Mouse (Mus musculus) forebrain, embryonic 11.5 days (tissue): Measurements from ENCODE around the gene Rab11b. TPM values are rescaled to one million over a fixed set of nuclear protein-coding genes. Genes with fewer than 3 reads are reported as not detected.
"Not testable (repeated sequence)": the region's sequence is repeated elsewhere in the genome, so short reads cannot be mapped to it uniquely, and the experiment has no call there.

ENCODE experiments used
- ATAC-seq: fragments of 200-750 bp; cut with Nextera tagmentation; replicated peaks from 2 replicates; pipeline ENCODE4 v1.8.0; 2017; ENCODE audit warnings: moderate TSS enrichment; ENCODE audit not compliant: low FRiP score
- DNase-seq: peaks from one replicate; pipeline ENCODE4 v3.0.0-alpha.2; 2017; ENCODE audit warnings: low spot score
- H3K27ac ChIP-seq: fragments of 300-500 bp; sonication (generic); 2 replicates; pipeline ENCODE4 v1.5.1; 2014; ENCODE audit warnings: low read depth, low read length
- H3K27me3 ChIP-seq: fragments of 300-500 bp; sonication (generic); 2 replicates; pipeline ENCODE4 v1.6.1; 2014; ENCODE audit warnings: mild to moderate bottlenecking, low read length, mixed read lengths; ENCODE audit not compliant: control insufficient read depth, insufficient read depth
- H3K36me3 ChIP-seq: fragments of 300-500 bp; sonication (generic); 2 replicates; pipeline ENCODE4 v1.6.1; 2014; ENCODE audit warnings: mild to moderate bottlenecking, low read length, moderate library complexity, mixed read lengths; ENCODE audit not compliant: control insufficient read depth, insufficient read depth
- H3K4me1 ChIP-seq: fragments of 300-500 bp; sonication (generic); replicated peaks from 2 replicates; pipeline ENCODE4 v1.6.1; 2014; ENCODE audit warnings: low read length, mixed read lengths; ENCODE audit not compliant: control insufficient read depth, insufficient read depth
- H3K4me2 ChIP-seq: fragments of 300-500 bp; sonication (generic); 2 replicates; pipeline ENCODE4 v1.6.1; 2014; ENCODE audit warnings: low read depth, mild to moderate bottlenecking, low read length, moderate library complexity, mixed read lengths; ENCODE audit not compliant: severe bottlenecking
- H3K4me3 ChIP-seq: fragments of 300-500 bp; sonication (generic); 2 replicates; pipeline ENCODE4 v1.5.1; 2014; ENCODE audit warnings: low read depth, low read length
- H3K9ac ChIP-seq: fragments of 300-500 bp; sonication (generic); 2 replicates; pipeline ENCODE4 v1.6.1; 2014; ENCODE audit warnings: low read length
- H3K9me3 ChIP-seq: fragments of 300-500 bp; sonication (generic); 2 replicates; pipeline ENCODE4 v1.6.1; 2016; ENCODE audit warnings: low read length, mixed read lengths; ENCODE audit not compliant: control insufficient read depth
- WGBS: fragments of 180-500 bp; shearing (Covaris S2); extraction: QIAGEN DNeasy Blood & Tissue Kit; methylation state at CpG from one replicate; pipeline ENCODE4 v1.1.7; 2014; 5-methylcytosine and 5-hydroxymethylcytosine counted together
- polyA plus RNA-seq: library from polyadenylated mRNA; unstranded; fragments of >200 nt; fragmentation: Nextera tagmentation; extraction: Ambion mirVana; gene quantifications from 2 replicates; pipeline ENCODE4 v1.2.1, GENCODE M21; 2014

Rab11b gene
- polyA plus RNA-seq, 1 experiment from 2014 or later = 330 TPM

DNA sequence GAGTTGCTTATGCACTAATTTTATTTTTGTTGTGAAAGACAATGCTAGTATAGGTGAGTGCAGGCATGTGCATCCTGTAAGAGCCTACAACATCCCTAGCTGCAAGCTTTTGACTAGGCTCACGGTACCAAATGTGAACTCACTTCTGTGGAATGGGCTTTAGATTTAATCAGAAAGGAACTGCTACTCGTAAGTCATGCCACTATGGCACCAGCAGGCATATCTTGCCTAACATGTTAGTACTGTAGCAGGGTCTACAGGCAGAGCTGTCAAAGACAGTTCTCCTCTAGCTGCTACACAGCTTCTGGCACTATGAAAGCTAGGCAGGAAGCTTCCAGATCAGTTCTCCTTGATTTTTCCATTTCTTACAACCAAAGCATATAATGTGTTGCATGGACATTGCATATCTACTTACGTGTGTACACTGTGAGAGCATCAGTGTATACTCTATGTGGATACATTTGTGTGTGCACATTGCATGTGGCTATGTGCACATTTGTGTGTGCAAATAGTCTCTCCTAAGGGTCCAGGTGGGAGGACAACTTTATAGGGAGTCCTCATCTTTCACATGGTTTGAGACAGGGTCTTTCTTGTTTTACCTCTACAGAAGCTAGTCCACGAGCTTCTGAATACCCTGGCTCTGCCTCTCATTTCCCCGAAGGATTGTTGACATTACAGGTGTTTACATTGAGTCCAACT lies 15.5 kb downstream of the Rab11b start:
- Histone ChIP-seq H3K9me3 (no peaks in the 10 kb centered on the region), H3K4me1 (no peaks in the 10 kb centered on the region), H3K27me3 (no peaks in the 10 kb centered on the region), H3K27ac (no peak overlapping the region), H3K4me2 (no peak overlapping the region), H3K36me3 (peaks cover 12% of the 10 kb centered on the region), H3K4me3 (no peak overlapping the region), H3K9ac (no peak overlapping the region)
- WGBS = 92% methylated on average over 5 of the region's 5 CpGs
- ATAC-seq = no peak
- DNase-seq = no peak

DNA sequence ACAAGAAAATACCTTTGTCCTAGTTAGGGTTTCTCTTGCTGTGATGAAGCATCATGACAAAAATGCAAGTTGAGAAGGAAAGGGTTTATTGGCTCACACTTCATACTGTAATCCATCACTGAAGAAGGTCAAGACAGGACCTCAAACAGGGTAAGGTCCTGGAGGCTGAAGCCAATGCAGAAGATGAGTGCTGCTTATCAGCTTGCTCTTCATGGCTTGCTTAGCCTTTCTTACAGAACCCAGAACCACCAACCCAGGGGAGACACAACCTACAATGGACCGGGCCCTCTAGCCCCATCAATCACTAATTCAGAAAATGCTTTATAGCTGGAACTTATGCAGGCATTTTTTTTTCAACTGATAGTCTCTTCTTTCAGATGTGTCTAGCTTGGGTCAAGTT lies 17.9 kb downstream of the Rab11b start:
- Histone ChIP-seq H3K4me1 (no peaks in the 10 kb centered on the region), H3K9ac (no peak overlapping the region), H3K36me3 (peaks cover 8% of the 10 kb centered on the region), H3K27ac (no peak overlapping the region), H3K4me3 (no peak overlapping the region), H3K4me2 (no peak overlapping the region), H3K27me3 (no peaks in the 10 kb centered on the region), H3K9me3 (no peaks in the 10 kb centered on the region)
- DNase-seq (no peak), ATAC-seq (no peak)
- 94% methylated on average over 1 of the region's 1 CpGs for WGBS

DNA sequence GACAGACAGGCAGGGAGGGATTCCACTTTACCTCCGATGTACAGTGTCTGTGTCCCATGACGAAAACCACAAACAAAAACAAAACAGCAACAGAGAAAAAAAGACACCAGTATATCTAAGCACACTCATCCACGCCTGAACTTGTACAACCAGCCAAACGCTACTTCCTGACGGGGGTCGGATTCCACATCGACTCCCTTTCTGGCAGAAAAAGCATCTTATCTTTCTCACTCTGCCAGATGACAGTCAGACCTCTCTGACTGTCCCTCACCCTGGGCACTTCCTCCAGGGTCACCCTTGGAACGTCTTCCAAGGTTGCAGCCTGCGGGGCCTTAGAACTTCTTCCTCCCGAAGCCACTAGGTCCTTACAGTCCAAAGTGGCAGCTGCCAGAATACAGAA lies 26.8 kb downstream of the Rab11b start:
- H3K36me3 ChIP-seq, H3K27me3 ChIP-seq, H3K9me3 ChIP-seq, ATAC-seq, H3K4me3 ChIP-seq, H3K9ac ChIP-seq, H3K4me2 ChIP-seq, H3K27ac ChIP-seq, H3K4me1 ChIP-seq, DNase-seq: not testable (repeated sequence)
- 87% methylated on average over 10 of the region's 10 CpGs for whole genome bisulfite sequencing

DNA sequence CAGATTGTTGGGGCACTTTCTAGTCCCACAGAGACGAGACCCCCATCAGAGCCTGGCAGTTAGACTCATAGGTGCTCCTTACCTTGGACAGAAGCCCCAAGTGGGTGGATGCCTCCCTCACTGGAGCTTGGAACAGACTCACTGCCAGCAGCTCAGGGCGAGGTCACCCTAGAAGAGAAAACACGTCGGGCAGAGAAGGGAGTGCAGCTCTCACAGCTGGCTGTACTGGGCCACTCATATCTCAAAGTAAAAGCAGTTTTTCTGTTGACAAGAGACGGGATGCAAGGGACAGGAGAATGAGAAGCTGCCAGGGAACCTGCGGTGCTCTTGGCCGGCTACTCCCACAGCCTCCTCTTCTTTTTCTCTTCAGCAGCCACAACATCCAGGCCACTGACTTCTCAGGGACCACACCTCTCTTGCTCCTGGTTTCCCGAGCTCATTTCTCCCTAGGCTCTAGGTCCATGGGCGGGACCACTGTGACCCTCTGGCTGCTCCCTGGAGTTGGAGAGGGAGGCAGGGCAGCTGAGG lies 27.7 kb downstream of the Rab11b start:
- not testable (repeated sequence) for H3K36me3 ChIP-seq, H3K4me2 ChIP-seq, H3K9me3 ChIP-seq, H3K9ac ChIP-seq, H3K4me3 ChIP-seq, H3K27ac ChIP-seq, H3K27me3 ChIP-seq, ATAC-seq, H3K4me1 ChIP-seq, DNase-seq
- WGBS = 79% methylated on average over 9 of the region's 9 CpGs

DNA sequence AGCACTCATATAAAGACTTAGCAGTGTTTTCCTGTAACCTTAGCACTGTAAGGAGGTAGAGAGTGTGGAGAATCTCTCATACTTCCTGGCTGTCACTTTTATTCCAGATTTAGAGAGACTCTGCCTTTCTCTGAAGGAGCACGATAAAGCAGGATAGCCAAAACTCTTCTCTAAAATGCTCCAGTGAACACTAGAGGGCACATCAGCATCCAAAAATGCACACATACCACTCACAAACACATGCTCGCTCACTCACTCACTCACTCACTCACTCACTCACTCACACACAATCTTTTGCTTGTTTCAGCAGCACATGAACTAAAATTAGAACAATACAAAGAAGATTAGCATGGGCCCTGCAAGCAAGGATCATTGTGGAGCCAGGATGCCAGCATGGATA lies 31.1 kb downstream of the Rab11b start:
- ATAC-seq (no peak), DNase-seq (no peak)
- no peak overlapping the region for H3K4me3 ChIP-seq
- 86% methylated on average over 2 of the region's 2 CpGs for WGBS
- H3K27ac ChIP-seq = no peak overlapping the region
- no peaks in the 10 kb centered on the region for H3K27me3 ChIP-seq
- H3K4me1 ChIP-seq = no peaks in the 10 kb centered on the region
- H3K9ac ChIP-seq = no peak overlapping the region
- H3K9me3 ChIP-seq = no peaks in the 10 kb centered on the region
- no peak overlapping the region for H3K4me2 ChIP-seq
- H3K36me3 ChIP-seq = no peaks in the 10 kb centered on the region

DNA sequence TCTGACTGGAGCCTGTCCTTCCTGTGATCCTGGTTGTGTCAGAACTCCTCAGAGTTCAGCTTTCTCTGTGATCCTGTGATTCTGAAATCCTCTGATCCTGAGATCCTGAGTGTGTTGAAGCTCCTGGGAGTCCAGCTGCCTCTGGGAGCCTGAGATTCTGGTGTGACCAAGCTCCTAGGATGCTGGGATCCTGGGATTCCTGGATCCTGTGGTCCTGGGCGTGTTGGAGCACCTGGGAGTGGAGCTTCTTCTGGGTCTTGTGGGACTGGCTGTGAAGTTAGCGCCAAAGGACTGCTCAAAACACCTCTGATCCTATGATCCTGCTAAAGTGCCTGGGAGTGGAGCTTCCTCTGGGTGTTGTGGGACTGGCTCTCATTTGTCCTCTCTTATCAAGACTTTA lies 31.9 kb downstream of the Rab11b start:
- Histone ChIP-seq H3K9me3 (no peaks in the 10 kb centered on the region), H3K27me3 (no peaks in the 10 kb centered on the region), H3K4me2 (no peak overlapping the region), H3K4me1 (no peaks in the 10 kb centered on the region), H3K36me3 (no peaks in the 10 kb centered on the region), H3K4me3 (no peak overlapping the region), H3K9ac (no peak overlapping the region), H3K27ac (no peak overlapping the region)
- no peak for ATAC-seq
- DNase-seq = no peak
- 85% methylated on average over 2 of the region's 2 CpGs for WGBS

DNA sequence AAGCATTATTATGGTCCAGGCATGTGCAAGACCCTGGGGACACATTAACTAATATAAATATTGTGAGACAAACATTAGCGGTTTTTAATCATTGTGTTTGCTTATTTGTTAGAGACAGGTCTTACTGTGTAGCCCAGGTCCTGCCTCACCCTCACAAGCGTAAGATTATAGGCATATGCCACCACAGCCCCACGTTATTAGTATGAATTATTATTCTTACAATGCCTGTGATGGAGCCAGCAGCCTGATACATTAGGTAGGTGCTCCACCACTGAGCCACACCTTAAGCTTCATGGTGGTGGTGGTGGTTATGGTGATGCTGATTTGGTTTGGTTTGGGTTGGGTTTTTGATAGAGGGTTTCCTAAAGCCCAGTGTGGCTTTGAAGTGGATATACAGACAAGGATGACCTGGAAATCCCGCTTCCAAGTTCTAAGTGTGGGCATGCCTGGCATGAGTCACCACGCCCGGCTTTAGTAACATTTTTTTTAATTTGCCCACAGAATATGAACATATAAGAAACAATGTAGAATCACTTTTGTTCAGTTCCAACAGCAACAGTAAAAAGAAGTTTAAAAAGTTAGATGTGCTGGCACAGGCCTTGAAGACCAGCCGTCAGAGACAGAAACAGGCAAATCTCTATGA lies 40.5 kb downstream of the Rab11b start:
- H3K4me3 ChIP-seq = no peak overlapping the region
- DNase-seq (no peak), ATAC-seq (no peak)
- no peaks in the 10 kb centered on the region for H3K9me3 ChIP-seq
- H3K4me1 ChIP-seq = no peaks in the 10 kb centered on the region; the same call in 1 of the 2 replicates
- no peaks in the 10 kb centered on the region for H3K27me3 ChIP-seq
- 94% methylated on average over 7 of the region's 7 CpGs for WGBS
- no peak overlapping the region for H3K27ac ChIP-seq
- no peak overlapping the region for H3K4me2 ChIP-seq
- no peak overlapping the region for H3K9ac ChIP-seq
- H3K36me3 ChIP-seq = no peaks in the 10 kb centered on the region

DNA sequence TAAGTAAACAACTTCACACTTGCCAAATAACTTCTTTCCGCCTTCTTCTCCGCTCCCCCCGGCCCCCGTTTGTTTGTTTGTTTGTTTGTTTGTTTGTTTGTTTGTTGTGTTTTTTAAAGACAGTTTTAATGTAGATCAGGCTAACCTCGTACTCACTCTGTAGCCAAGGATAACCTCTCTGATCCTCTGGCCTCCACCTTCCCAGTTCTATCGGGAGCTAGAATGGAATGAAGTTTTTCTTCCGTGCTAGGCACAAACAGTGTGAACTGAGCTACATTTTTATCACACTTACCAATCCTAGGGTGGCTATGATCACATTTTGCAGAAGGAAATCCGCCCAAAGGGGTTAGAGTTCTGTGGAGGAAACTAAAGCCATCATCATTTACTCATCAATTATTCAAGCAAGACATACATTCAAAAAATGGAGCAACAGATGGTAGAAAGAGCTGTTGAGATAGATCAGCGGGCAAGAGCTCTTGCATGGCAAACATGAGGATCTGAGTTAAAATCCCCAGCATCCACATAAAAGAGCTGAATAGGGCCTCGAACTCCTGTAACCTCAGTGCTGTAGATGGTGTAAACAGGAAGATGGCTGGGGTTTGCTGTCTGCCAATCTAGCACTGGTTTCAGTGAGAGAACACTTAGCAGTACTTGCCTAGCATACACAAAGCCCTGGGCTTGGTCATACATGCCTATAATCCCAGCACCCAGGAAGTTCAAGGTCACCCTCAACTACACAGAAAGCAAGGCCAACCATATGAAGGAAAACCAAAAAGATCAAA lies 41.2 kb downstream of the Rab11b start:
- DNase-seq = no peak
- peak overlapping the region; percentile 80; the same call in 1 of the 2 replicates for H3K4me3 ChIP-seq
- H3K9ac ChIP-seq = no peak overlapping the region
- H3K27me3 ChIP-seq = no peaks in the 10 kb centered on the region
- H3K27ac ChIP-seq = no peak overlapping the region
- H3K9me3 ChIP-seq = no peaks in the 10 kb centered on the region
- no peaks in the 10 kb centered on the region; the same call in 1 of the 2 replicates for H3K4me1 ChIP-seq
- peak; percentile 40; the same call in 1 of the 2 replicates for ATAC-seq
- no peaks in the 10 kb centered on the region for H3K36me3 ChIP-seq
- peak overlapping the region; percentile 74; the same call in 1 of the 2 replicates for H3K4me2 ChIP-seq
- 48% methylated on average over 10 of the region's 10 CpGs for WGBS
